Mouse (Mus musculus): ENCODE measurements at regions not wholly inside any gene's neighbourhood (a gene's known extent, or its start where the extent isn't known, plus 50 kb on each side); places are given as distances from the start of the nearest gene placed in this dataset.

DNA sequence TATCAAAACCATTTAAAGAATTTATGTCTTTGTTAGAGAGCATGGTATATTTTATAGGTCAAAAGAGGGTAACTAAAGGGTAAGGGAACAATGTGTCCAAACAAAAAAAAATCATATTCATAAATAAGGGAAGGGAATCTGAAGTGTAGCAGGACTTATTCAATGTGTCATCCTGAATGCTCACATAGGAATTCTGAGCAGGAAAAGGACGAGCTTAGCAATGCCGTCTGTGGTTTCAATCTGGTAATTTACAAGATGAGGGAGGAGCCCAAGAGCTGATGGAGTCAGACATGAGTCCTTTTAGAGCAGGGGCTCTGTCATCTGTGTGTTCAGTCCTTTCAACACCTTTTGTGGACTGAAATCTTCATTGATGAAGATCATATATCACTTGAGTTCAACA, 101.6 kb downstream of the Gm10295 start:
- no peak for TF ChIP-seq CTCF (conservative IDR thresholded peaks at IDR 0.05; ENCODE audit: low read length)
- no peak for TF ChIP-seq NANOG (IDR thresholded peaks at IDR 0.05; ENCODE audit: borderline replicate concordance, low read length)

All from E14TG2a.4 (cell line).